Mouse (Mus musculus) midbrain, embryonic 10.5 days (tissue): Measurements from ENCODE around the gene E330014E10Rik. TPM values are rescaled to one million over a fixed set of nuclear protein-coding genes. Genes with fewer than 3 reads are reported as not detected.
"Not testable (repeated sequence)": the region's sequence is repeated elsewhere in the genome, so short reads cannot be mapped to it uniquely, and the experiment has no call there.

ENCODE experiments used
- DNase-seq: peaks from one replicate; pipeline ENCODE4 v3.0.0-alpha.2; 2017; ENCODE audit warnings: low spot score
- H3K27ac ChIP-seq: fragments of 300-500 bp; sonication (generic); replicated peaks from 2 replicates; pipeline ENCODE4 v1.5.1; 2016; ENCODE audit warnings: mild to moderate bottlenecking
- H3K27me3 ChIP-seq: fragments of 300-500 bp; sonication (generic); 2 replicates; pipeline ENCODE4 v1.6.1; 2016; ENCODE audit warnings: low read depth, mild to moderate bottlenecking; ENCODE audit not compliant: poor library complexity, severe bottlenecking
- H3K36me3 ChIP-seq: fragments of 300-500 bp; sonication (generic); 2 replicates; pipeline ENCODE4 v1.6.1; 2016; ENCODE audit warnings: mild to moderate bottlenecking, moderate library complexity
- H3K4me1 ChIP-seq: fragments of 300-500 bp; sonication (generic); 2 replicates; pipeline ENCODE4 v1.6.1; 2016
- H3K4me3 ChIP-seq: fragments of 300-500 bp; sonication (generic); 2 replicates; pipeline ENCODE4 v1.5.1; 2016; ENCODE audit warnings: mild to moderate bottlenecking, moderate library complexity
- H3K9me3 ChIP-seq: fragments of 300-500 bp; sonication (generic); replicated peaks from 2 replicates; pipeline ENCODE4 v1.6.1; 2016; ENCODE audit warnings: mild to moderate bottlenecking
- WGBS: fragments of 180-500 bp; shearing (Covaris S2); methylation state at CpG from one replicate; pipeline ENCODE4 v1.1.7; 2016; 5-methylcytosine and 5-hydroxymethylcytosine counted together
- polyA plus RNA-seq: library from polyadenylated mRNA; unstranded; fragments of >200 nt; fragmentation: Nextera tagmentation; extraction: Ambion mirVana; gene quantifications from 2 replicates; pipeline ENCODE4 v1.2.1, GENCODE M21; 2016

The E330014E10Rik gene
- not detected in 2 replicates for polyA plus RNA-seq

GRCm38 (mm10) chr5:95775690-95776089, at the start of gene E330014E10Rik:
E330014E10Rik (plus strand) TSS chr5:95775990.
- not testable (repeated sequence) for DNase-seq

GRCm38 (mm10) chr5:95736073-95736472, 39.7 kb upstream of the E330014E10Rik start, which contains the start of gene Gm7978:
Gm7978 (minus strand) TSS chr5:95736173.
- not testable (repeated sequence) for H3K4me1 ChIP-seq, H3K36me3 ChIP-seq, H3K4me3 ChIP-seq, DNase-seq, H3K27me3 ChIP-seq, H3K9me3 ChIP-seq, H3K27ac ChIP-seq
- no CpG with 5 or more reads among the region's 1 CpGs for WGBS

More at GRCm38 (mm10) chr5:95775690-95776089, at the start of gene E330014E10Rik:
- no CpG with 5 or more reads among the region's 2 CpGs for WGBS
- H3K27me3 ChIP-seq, H3K36me3 ChIP-seq, H3K9me3 ChIP-seq, H3K4me1 ChIP-seq, H3K4me3 ChIP-seq, H3K27ac ChIP-seq: not testable (repeated sequence)

GRCm38 (mm10) chr5:95741714-95742113, 34.1 kb upstream of the E330014E10Rik start, which contains the start of gene Gm7982:
Gm7982 (plus strand) TSS chr5:95742014.
- H3K4me3 ChIP-seq, H3K27me3 ChIP-seq, H3K27ac ChIP-seq, H3K36me3 ChIP-seq, H3K4me1 ChIP-seq, H3K9me3 ChIP-seq, DNase-seq: not testable (repeated sequence)
- no CpG with 5 or more reads among the region's 3 CpGs for WGBS

- not testable (repeated sequence) for DNase-seq, H3K4me3 ChIP-seq, H3K36me3 ChIP-seq, H3K4me1 ChIP-seq, H3K9me3 ChIP-seq, H3K27me3 ChIP-seq, H3K27ac ChIP-seq
- 59% methylated on average over 2 of the region's 2 CpGs for WGBS
Measured at GRCm38 (mm10) chr5:95810841-95811240, 35.1 kb downstream of the E330014E10Rik start.

- Histone ChIP-seq H3K27ac (no peak overlapping the region), H3K9me3 (peaks cover 28% of the 10 kb centered on the region; the same call in 1 of the 2 replicates), H3K4me1 (no peaks in the 10 kb centered on the region), H3K4me3 (no peak overlapping the region), H3K27me3 (no peaks in the 10 kb centered on the region), H3K36me3 (no peaks in the 10 kb centered on the region)
- WGBS, result 78% methylated on average over 4 of the region's 4 CpGs
- no peak for DNase-seq
Measured at GRCm38 (mm10) chr5:95836580-95836979, 60.8 kb downstream of the E330014E10Rik start.

GRCm38 (mm10) chr5:95854030-95854429, 78.2 kb downstream of the E330014E10Rik start:
- 91% methylated on average over 3 of the region's 3 CpGs for WGBS
- Histone ChIP-seq H3K4me1 (no peaks in the 10 kb centered on the region), H3K27ac (no peak overlapping the region), H3K27me3 (no peaks in the 10 kb centered on the region), H3K9me3 (peaks cover 14% of the 10 kb centered on the region), H3K4me3 (no peak overlapping the region), H3K36me3 (no peaks in the 10 kb centered on the region)
- no peak for DNase-seq

Other genes with a start within 250 kb of the E330014E10Rik start
- gene Gm7971, start 181.1 kb upstream of the E330014E10Rik start, polyA plus RNA-seq, result not detected in 2 replicates
- not detected in 2 replicates for gene Gm7978, start 39.8 kb upstream of the E330014E10Rik start, polyA plus RNA-seq
- gene Gm7982, start 34.0 kb upstream of the E330014E10Rik start, polyA plus RNA-seq, result not detected in 2 replicates
- gene Cxcl13, start 181.0 kb downstream of the E330014E10Rik start, polyA plus RNA-seq, result 0.20 TPM in 1 of 2 replicates, not detected in the other